Mouse (Mus musculus) midbrain, postnatal 0 days (tissue): ENCODE measurements at regions not wholly inside any gene's neighbourhood (a gene's known extent, or its start where the extent isn't known, plus 50 kb on each side); places are given as distances from the start of the nearest gene placed in this dataset.

Experiments
- ATAC-seq: fragments of 200-750 bp; cut with Nextera tagmentation; 2 replicates; pipeline ENCODE4 v1.8.0; 2017; ENCODE audit warnings: moderate number of reproducible peaks, mild to moderate bottlenecking, moderate TSS enrichment, moderate library complexity; ENCODE audit not compliant: low FRiP score
- DNase-seq: peaks from one replicate; pipeline ENCODE4 v3.0.0-alpha.2; 2015; ENCODE audit warnings: low spot score
- H3K27ac ChIP-seq: fragments of 300-500 bp; sonication (generic); 2 replicates; pipeline ENCODE4 v1.5.1; 2014; ENCODE audit warnings: low read depth, mild to moderate bottlenecking, low read length, mixed read lengths
- H3K27me3 ChIP-seq: fragments of 300-500 bp; sonication (generic); 2 replicates; pipeline ENCODE4 v1.6.1; 2014; ENCODE audit warnings: low read length, control low read depth, mixed read lengths; ENCODE audit not compliant: insufficient read depth
- H3K36me3 ChIP-seq: fragments of 300-500 bp; sonication (generic); 2 replicates; pipeline ENCODE4 v1.6.1; 2014; ENCODE audit warnings: low read length, control low read depth, mixed read lengths; ENCODE audit not compliant: insufficient read depth
- H3K4me1 ChIP-seq: fragments of 300-500 bp; sonication (generic); 2 replicates; pipeline ENCODE4 v1.6.1; 2014; ENCODE audit warnings: mild to moderate bottlenecking, control low read depth, antibody characterized with exemption, low read length, mixed read lengths; ENCODE audit not compliant: insufficient read depth
- H3K4me2 ChIP-seq: fragments of 300-500 bp; sonication (generic); 2 replicates; pipeline ENCODE4 v1.6.1; 2014; ENCODE audit warnings: low read depth, mild to moderate bottlenecking, low read length, mixed read lengths; ENCODE audit not compliant: poor library complexity, severe bottlenecking
- H3K4me3 ChIP-seq: fragments of 300-500 bp; sonication (generic); 2 replicates; pipeline ENCODE4 v1.5.1; 2014; ENCODE audit warnings: low read depth, mild to moderate bottlenecking, low read length, moderate library complexity
- H3K9ac ChIP-seq: fragments of 300-500 bp; sonication (generic); replicated peaks from 2 replicates; pipeline ENCODE4 v1.6.1; 2014; ENCODE audit warnings: mild to moderate bottlenecking, low read length, moderate library complexity, mixed read lengths; ENCODE audit not compliant: poor library complexity, severe bottlenecking
- H3K9me3 ChIP-seq: fragments of 300-500 bp; sonication (generic); 2 replicates; pipeline ENCODE4 v1.6.1; 2016; ENCODE audit warnings: low read length, control low read depth
- CTCF ChIP-seq: IDR thresholded peaks from 2 replicates; pipeline ENCODE4 v1.5.1; 2016; ENCODE audit warnings: antibody characterized with exemption, mild to moderate bottlenecking
- WGBS: fragments of 180-500 bp; shearing (Covaris S2); extraction: QIAGEN DNeasy Blood & Tissue Kit; methylation state at CpG from one replicate; pipeline ENCODE4 v1.1.7; 2014; 5-methylcytosine and 5-hydroxymethylcytosine counted together

- H3K36me3 ChIP-seq: no peaks in the 10 kb centered on the region
- H3K9ac ChIP-seq: no peak overlapping the region
- H3K4me2 ChIP-seq: no peak overlapping the region
- DNase-seq: no peak
- ATAC-seq: no peak
- WGBS: 90% methylated on average over 5 of the region's 5 CpGs
- no peak overlapping the region for H3K27ac ChIP-seq
- no peaks in the 10 kb centered on the region for H3K9me3 ChIP-seq
- no peaks in the 10 kb centered on the region for H3K27me3 ChIP-seq
- TF ChIP-seq CTCF: no peak
- no peak overlapping the region for H3K4me3 ChIP-seq
- no peaks in the 10 kb centered on the region for H3K4me1 ChIP-seq
These were observed 2257.2 kb upstream of the Gm7489 start for GRCm38 (mm10) chr15:51627463-51627862.

DNA sequence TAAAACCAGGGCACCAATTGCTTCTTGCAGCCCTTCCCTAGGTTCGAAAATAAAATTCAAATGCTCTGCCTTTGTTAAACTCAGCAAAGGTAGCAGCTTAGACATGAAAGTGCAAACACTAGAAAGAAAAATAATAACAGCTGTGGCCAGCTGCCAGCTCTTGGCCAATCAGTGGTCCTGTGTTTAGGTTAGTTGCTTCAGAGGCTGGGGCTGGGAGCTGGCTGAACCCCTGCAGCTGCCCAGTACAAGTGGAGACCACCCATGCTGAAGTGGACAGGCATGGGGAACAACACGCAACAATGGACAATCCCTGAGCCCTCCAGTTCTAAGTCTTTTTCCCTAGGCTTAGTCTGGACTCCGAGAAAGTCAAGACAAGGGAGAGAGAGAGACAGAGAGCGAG lies 2256.2 kb upstream of the Gm7489 start:
- Histone ChIP-seq H3K4me3 (no peak overlapping the region), H3K27me3 (no peaks in the 10 kb centered on the region), H3K27ac (no peak overlapping the region), H3K9me3 (no peaks in the 10 kb centered on the region), H3K36me3 (no peaks in the 10 kb centered on the region), H3K4me1 (no peaks in the 10 kb centered on the region), H3K9ac (no peak overlapping the region), H3K4me2 (no peak overlapping the region)
- WGBS: 45% methylated on average over 4 of the region's 4 CpGs
- no peak for DNase-seq
- no peak for ATAC-seq
- no peak for TF ChIP-seq CTCF

- no peak overlapping the region for H3K4me3 ChIP-seq
- TF ChIP-seq CTCF: no peak
- no peaks in the 10 kb centered on the region for H3K27me3 ChIP-seq
- DNase-seq (no peak), ATAC-seq (no peak)
- 65% methylated on average over 10 of the region's 10 CpGs for WGBS
- H3K9ac ChIP-seq: no peak overlapping the region
- H3K27ac ChIP-seq: no peak overlapping the region
- H3K4me2 ChIP-seq: no peak overlapping the region
- H3K4me1 ChIP-seq: no peaks in the 10 kb centered on the region
- H3K9me3 ChIP-seq: no peaks in the 10 kb centered on the region
- no peaks in the 10 kb centered on the region for H3K36me3 ChIP-seq
These were observed 2252.8 kb upstream of the Gm7489 start for GRCm38 (mm10) chr15:51631881-51632280.

GRCm38 (mm10) chr15:51633068-51633467 lies 2251.6 kb upstream of the Gm7489 start:
- H3K4me2 ChIP-seq: no peak overlapping the region
- ATAC-seq (no peak), DNase-seq (no peak)
- no peak overlapping the region for H3K4me3 ChIP-seq
- no peaks in the 10 kb centered on the region for H3K36me3 ChIP-seq
- H3K9me3 ChIP-seq: no peaks in the 10 kb centered on the region
- no peak overlapping the region for H3K9ac ChIP-seq
- WGBS: 94% methylated on average over 6 of the region's 6 CpGs
- H3K27me3 ChIP-seq: no peaks in the 10 kb centered on the region
- no peak for TF ChIP-seq CTCF
- no peaks in the 10 kb centered on the region for H3K4me1 ChIP-seq
- H3K27ac ChIP-seq: no peak overlapping the region

DNA sequence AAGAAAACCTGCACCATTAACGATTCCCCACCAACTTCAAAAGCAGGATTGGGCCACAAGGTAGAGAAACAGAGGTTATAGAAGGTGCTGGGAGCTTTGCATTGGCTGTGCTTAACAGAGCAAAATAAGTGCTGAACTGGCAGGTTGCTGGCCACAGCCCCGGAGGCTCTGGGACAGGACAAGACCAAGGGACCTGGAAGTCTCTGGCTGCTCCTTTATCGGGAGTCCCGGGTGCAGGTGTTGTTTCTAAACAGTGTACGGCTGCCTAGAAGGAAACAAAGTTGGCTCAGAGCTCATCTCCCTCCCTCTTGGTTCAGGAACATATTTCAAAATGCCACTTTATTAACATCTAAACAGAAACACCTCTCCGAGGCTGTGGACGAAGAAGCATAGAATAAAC lies 2250.0 kb upstream of the Gm7489 start:
- 0 out of 2 replicates have a peak overlapping the region, but pooled peaks have one; percentile 6 for H3K27ac ChIP-seq
- no peak for ATAC-seq

DNA sequence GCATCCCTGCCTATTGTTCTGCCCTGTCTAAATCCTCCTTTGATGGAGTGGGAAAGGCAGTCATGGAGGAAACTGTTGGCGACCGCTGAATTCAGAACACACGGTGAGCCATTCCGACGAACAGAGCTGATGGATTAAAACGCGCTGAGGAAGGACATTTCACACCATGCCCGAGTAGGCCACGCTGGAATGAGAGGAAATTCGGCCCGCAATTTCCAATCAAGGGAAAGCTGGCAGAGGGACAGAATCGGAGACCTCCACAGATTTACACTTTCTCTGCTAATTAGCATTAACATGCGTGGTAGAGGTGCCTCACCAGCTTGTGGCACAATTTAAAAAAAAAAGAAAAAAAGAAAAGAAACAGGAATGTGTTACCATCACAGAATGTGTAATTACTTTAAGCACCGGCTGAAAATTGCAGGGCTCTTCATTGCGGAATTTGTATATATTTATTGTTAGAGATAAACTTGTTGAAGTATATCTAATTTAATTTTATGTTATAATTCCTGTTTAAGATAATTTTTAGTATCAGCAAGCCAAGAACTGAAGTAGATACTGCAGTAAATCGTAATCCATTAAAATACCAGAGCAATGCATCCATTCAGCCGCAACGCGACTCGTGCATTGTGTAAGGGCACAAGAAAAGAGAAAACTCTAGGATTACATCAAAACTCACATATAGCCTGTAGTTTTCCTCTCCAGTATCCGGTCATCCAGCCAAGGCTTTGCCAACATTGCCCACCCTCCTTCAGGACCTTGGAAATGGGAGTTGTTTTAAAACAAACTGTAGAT lies 2249.4 kb upstream of the Gm7489 start:
- Histone ChIP-seq H3K27ac (0 out of 2 replicates have a peak overlapping the region, but pooled peaks have one; percentile 6), H3K36me3 (no peaks in the 10 kb centered on the region), H3K4me3 (0 out of 2 replicates have a peak overlapping the region, but pooled peaks have one; percentile 17), H3K9me3 (no peaks in the 10 kb centered on the region), H3K27me3 (no peaks in the 10 kb centered on the region), H3K4me1 (no peaks in the 10 kb centered on the region), H3K9ac (no peak overlapping the region; the same call in 1 of the 2 replicates), H3K4me2 (peak overlapping the region; percentile 36)
- ATAC-seq (no peak), DNase-seq (peak; percentile 58)
- 23% methylated on average over 21 of the region's 21 CpGs for WGBS
- TF ChIP-seq CTCF: no peak

More for the DNA sequence above, 2250.0 kb upstream of the Gm7489 start:
- H3K27me3 ChIP-seq: no peaks in the 10 kb centered on the region
- 0 out of 2 replicates have a peak overlapping the region, but pooled peaks have one; percentile 17 for H3K4me3 ChIP-seq
- no peak overlapping the region; the same call in 1 of the 2 replicates for H3K9ac ChIP-seq
- peak overlapping the region; percentile 36 for H3K4me2 ChIP-seq
- TF ChIP-seq CTCF: no peak
- no peak for DNase-seq
- no peaks in the 10 kb centered on the region for H3K36me3 ChIP-seq
- H3K9me3 ChIP-seq: no peaks in the 10 kb centered on the region
- H3K4me1 ChIP-seq: no peaks in the 10 kb centered on the region
- 18% methylated on average over 7 of the region's 7 CpGs for WGBS
